Mouse (Mus musculus): Measurements from ENCODE around the gene Lsg1. TPM values are rescaled to one million over a fixed set of nuclear protein-coding genes. Genes with fewer than 3 reads are reported as not detected.

Gene Lsg1
- polyA plus RNA-seq, 1 experiment = 21.1 TPM

- TF ChIP-seq CTCF (IDR thresholded peaks at IDR 0.05; ENCODE audit: low read depth, low read length) = no peak
- Histone ChIP-seq H3K27ac (ENCODE audit: insufficient read depth, low read depth, low read length) (no peak overlapping the region), H3K4me1 (ENCODE audit: control insufficient read depth, insufficient read depth, low read length) (peaks cover 10% of the 10 kb centered on the region), H3K4me3 (ENCODE audit: insufficient read depth, low read length) (peak overlapping the region; percentile 65)
These were observed 13.8 kb upstream of the Lsg1 start for GRCm38 (mm10) chr16:30601046-30601832.

GRCm38 (mm10) chr16:30600431-30601045 is 13.1 kb upstream of the Lsg1 start:
- TF ChIP-seq CTCF (IDR thresholded peaks at IDR 0.05; ENCODE audit: low read depth, low read length) (no peak), POLR2A (IDR thresholded peaks at IDR 0.05; ENCODE audit: borderline replicate concordance, low read depth, low read length) (no peak)
- H3K27ac ChIP-seq (ENCODE audit: insufficient read depth, low read depth, low read length) = no peak overlapping the region
- peaks cover 15% of the 10 kb centered on the region for H3K4me1 ChIP-seq (ENCODE audit: control insufficient read depth, insufficient read depth, low read length)
- H3K4me3 ChIP-seq (ENCODE audit: insufficient read depth, low read length) = peak overlapping the region; percentile 65

- peaks cover 19% of the 10 kb centered on the region for H3K4me1 ChIP-seq (ENCODE audit: control insufficient read depth, insufficient read depth, low read length)
- peak within 1 kb of the TSS; percentile 65 for H3K4me3 ChIP-seq (ENCODE audit: insufficient read depth, low read length)
- H3K27ac ChIP-seq (ENCODE audit: insufficient read depth, low read depth, low read length) = no peak within 1 kb of the TSS
- TF ChIP-seq POLR2A (IDR thresholded peaks at IDR 0.05; ENCODE audit: borderline replicate concordance, low read depth, low read length) (no peak), CTCF (IDR thresholded peaks at IDR 0.05; ENCODE audit: low read depth, low read length) (no peak)
These were observed 12.3 kb upstream of the Lsg1 start, which contains the start of gene Fam43a for GRCm38 (mm10) chr16:30599491-30600268. Gene Fam43a (plus strand): TSS chr16:30599723.

DNA sequence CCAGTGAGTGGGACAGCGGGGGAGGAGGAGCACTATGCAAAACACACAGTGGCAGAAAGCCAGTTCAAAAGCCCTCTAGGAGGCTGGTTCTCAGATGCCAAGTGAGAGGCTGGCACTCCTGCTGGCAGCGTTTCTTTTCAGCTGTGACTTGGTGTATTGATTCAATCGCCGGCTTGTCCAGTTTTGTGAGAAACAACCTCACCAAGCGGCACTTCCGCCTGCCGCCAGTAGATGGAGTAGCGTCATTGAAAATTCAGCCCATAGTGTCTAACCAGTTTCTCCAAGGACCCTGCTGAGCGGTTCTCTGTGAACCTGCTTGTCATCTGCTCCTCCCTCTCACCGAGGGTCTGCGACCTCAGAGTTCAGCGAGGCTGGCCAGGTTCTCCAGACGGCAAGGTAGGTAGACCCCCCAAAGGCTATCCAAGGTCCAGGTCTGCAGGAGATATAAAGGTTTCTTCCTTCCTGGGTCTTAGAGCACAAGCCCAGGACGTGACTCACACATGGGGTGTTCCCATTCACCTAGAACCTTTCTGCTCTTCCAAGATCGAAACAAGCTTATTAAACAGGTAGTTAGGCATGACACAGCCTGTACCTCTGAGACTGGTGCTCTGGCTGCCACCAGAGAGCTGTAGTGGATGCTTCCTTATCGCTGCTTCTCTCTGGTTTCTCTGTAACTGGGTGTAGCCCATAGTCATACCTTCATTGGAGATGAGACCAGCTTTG is 9.7 kb upstream of the Lsg1 start:
- TF ChIP-seq POLR2A (IDR thresholded peaks at IDR 0.05; ENCODE audit: borderline replicate concordance, low read depth, low read length) (no peak), CTCF (IDR thresholded peaks at IDR 0.05; ENCODE audit: low read depth, low read length) (peak; percentile 81)
- no peak overlapping the region for H3K27ac ChIP-seq (ENCODE audit: insufficient read depth, low read depth, low read length)
- peak overlapping the region; percentile 17; the same call in 1 of the 2 replicates for H3K4me3 ChIP-seq (ENCODE audit: insufficient read depth, low read length)
- peaks cover 19% of the 10 kb centered on the region for H3K4me1 ChIP-seq (ENCODE audit: control insufficient read depth, insufficient read depth, low read length)

GRCm38 (mm10) chr16:30595835-30596557 is 8.6 kb upstream of the Lsg1 start:
- no peak overlapping the region for H3K27ac ChIP-seq (ENCODE audit: insufficient read depth, low read depth, low read length)
- TF ChIP-seq POLR2A (IDR thresholded peaks at IDR 0.05; ENCODE audit: borderline replicate concordance, low read depth, low read length) = no peak
- no peak for TF ChIP-seq CTCF (IDR thresholded peaks at IDR 0.05; ENCODE audit: low read depth, low read length)
- H3K4me1 ChIP-seq (ENCODE audit: control insufficient read depth, insufficient read depth, low read length) = peaks cover 19% of the 10 kb centered on the region
- H3K4me3 ChIP-seq (ENCODE audit: insufficient read depth, low read length) = no peak overlapping the region

DNA sequence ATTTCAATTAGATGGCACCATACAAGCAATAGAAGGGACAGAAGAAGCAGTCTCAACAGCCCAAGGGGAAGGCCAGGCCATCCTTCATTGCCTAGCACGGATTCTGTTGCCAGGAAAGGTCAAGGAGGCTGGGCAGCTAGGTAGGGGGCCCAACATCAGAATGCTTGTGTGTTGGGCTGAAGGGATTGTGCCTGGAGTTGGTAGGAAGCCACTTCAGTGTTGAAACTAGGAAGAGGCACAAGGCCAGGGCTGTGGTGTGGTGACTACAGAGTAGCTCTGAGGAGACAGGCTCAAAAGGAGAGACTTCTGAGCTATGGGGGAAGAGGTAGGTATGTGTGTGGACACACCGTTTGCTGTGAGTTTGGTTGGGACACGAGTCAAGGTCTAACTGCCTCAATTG is 8.0 kb upstream of the Lsg1 start:
- peaks cover 19% of the 10 kb centered on the region for H3K4me1 ChIP-seq (ENCODE audit: control insufficient read depth, insufficient read depth, low read length)
- H3K27ac ChIP-seq (ENCODE audit: insufficient read depth, low read depth, low read length) = no peak overlapping the region
- no peak for TF ChIP-seq CTCF (IDR thresholded peaks at IDR 0.05; ENCODE audit: low read depth, low read length)
- no peak for TF ChIP-seq POLR2A (IDR thresholded peaks at IDR 0.05; ENCODE audit: borderline replicate concordance, low read depth, low read length)
- no peak overlapping the region for H3K4me3 ChIP-seq (ENCODE audit: insufficient read depth, low read length)

- Histone ChIP-seq H3K4me3 (ENCODE audit: insufficient read depth, low read length) (no peak overlapping the region), H3K4me1 (ENCODE audit: control insufficient read depth, insufficient read depth, low read length) (peaks cover 19% of the 10 kb centered on the region), H3K27ac (ENCODE audit: insufficient read depth, low read depth, low read length) (no peak overlapping the region)
- no peak for TF ChIP-seq POLR2A (IDR thresholded peaks at IDR 0.05; ENCODE audit: borderline replicate concordance, low read depth, low read length)
- TF ChIP-seq CTCF (IDR thresholded peaks at IDR 0.05; ENCODE audit: low read depth, low read length) = 0 out of 2 replicates have a peak, but pooled peaks have one; percentile 30
These were observed 4.6 kb upstream of the Lsg1 start for GRCm38 (mm10) chr16:30591990-30592389.

DNA sequence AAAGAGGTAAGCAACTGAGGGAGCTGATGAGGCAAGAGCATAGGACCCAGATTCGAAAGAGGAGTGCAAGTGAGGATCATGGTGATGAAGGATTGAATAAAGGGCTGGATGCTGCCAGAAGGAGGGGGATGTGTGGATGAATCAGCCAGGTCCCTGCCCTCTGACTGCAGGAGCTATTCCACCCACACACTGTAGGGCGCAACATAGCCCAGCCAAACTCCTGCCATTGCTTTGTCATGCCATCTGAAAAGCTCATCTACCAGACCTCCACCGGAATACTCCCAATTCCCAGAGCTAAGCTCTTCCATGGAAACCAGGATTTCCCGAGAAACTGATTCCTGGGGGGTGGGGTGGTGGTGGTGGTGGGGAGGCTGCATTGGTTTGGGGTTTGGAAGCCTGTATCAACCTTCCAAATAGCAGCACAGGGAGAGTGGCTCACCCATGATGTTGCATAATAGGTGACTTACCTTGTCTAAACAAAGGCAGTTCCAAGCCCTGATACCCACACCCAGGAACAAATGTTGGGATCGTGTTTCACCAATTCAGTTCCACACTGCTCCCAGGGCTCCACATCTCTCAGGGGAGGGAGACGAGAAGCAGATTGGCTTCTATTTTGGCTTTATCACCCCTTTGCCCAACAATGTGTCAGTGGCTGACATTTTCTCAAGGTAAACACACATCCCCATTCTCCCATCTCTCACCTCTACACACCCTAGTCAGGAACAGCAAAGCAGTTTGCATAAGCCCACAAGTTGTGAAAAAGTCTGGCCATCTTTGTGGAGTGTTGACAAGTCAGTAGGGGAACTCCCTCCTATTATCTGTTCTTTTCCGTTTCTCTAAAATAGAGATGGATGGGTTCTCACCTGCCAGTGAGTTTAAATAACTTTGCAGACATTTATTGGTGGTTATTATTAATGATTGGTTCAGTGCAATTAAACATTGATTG is 3.1 kb upstream of the Lsg1 start:
- TF ChIP-seq POLR2A (IDR thresholded peaks at IDR 0.05; ENCODE audit: borderline replicate concordance, low read depth, low read length) (no peak), CTCF (IDR thresholded peaks at IDR 0.05; ENCODE audit: low read depth, low read length) (no peak)
- Histone ChIP-seq H3K4me1 (ENCODE audit: control insufficient read depth, insufficient read depth, low read length) (peaks cover 12% of the 10 kb centered on the region), H3K27ac (ENCODE audit: insufficient read depth, low read depth, low read length) (no peak overlapping the region), H3K4me3 (ENCODE audit: insufficient read depth, low read length) (no peak overlapping the region)

Measured in bone marrow macrophage, adult 2 months (primary cell).